Mouse (Mus musculus) right cerebral cortex, postnatal 14 days (tissue): ENCODE measurements around the gene Pacsin2.
"Not testable (repeated sequence)": the region's sequence is repeated elsewhere in the genome, so short reads cannot be mapped to it uniquely, and the experiment has no call there.

Experiments used
- DNase-seq: peaks from one replicate; pipeline ENCODE4 v3.0.0; 2022

Pacsin2 gene

DNA sequence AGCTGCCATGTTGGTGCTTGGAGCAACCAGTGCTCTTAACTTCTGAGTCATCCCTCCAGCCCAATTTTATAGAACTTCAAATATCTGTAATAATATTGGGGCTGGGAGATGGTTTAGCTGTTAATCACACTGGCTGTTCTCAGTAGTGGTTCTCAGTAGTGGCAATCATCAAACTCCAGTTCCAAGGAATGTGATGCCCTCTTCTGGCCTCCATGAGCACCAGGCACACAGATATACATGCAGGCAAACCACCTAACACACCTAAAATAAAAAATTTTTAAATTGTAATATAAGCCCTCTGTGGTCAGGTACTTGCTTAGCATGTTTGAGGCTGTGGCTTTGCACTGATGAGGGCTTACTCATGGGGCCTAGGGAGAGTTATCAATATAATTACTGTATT is 98.7 kb downstream of the Pacsin2 start:
- no peak for DNase-seq

DNA sequence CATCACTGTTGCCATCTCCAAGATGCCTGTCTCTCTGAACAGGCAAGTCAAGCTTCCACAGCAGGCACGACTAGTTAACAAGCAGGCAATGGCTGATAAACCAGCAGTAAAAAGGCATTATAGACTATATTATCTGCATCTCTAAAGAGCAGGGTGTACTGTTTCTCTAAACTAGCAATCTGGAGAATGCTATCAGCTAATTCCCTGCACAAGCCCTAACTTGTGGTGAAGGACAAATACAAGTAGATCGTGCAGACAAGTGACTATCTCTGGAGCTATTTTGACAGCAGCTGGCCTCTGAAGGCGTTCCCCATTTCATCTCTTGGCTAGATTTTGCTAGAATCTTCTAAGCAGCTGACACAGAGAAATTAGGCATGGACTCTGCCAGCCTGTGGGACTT is 100.2 kb downstream of the Pacsin2 start:
- no peak for DNase-seq

DNA sequence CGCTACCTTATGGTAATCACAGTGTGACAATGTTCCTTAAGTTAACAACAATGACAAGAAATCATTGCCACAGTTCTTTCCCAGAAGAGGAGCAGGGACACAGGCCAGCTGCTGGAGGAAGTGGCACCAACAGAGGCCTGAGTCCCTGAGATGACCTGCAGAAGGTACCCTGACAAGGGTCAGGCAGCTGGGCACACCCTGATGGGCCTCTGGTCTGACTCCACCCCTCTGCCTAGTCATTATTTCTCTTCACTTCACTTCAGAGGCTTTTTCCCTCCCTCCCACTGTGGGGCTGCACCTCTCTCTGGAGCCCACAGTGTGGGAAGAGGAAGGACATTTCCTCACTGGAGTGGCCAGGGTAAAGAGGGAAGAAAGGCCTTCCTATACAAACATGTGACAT is 101.6 kb downstream of the Pacsin2 start:
- DNase-seq, result not testable (repeated sequence)

DNA sequence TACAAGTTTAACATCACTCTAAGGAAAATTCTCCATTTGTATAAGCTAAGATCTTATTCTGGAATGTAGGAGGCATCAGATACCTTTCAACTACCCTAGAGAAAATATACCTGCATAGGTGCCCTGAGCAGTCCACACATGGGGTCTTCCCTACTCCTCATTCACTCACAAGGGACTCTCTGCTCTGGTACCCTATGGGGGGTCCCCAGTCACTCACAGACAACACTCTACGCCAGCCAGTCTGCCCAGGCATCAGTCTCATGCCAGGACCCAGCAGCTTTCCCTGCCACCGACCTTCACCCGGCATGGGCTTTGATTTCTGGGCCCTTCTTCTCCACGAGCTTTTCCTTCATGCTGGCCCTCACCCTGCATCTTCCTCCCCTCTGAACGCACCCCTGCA is 103.5 kb downstream of the Pacsin2 start:
- DNase-seq, result not testable (repeated sequence)

DNA sequence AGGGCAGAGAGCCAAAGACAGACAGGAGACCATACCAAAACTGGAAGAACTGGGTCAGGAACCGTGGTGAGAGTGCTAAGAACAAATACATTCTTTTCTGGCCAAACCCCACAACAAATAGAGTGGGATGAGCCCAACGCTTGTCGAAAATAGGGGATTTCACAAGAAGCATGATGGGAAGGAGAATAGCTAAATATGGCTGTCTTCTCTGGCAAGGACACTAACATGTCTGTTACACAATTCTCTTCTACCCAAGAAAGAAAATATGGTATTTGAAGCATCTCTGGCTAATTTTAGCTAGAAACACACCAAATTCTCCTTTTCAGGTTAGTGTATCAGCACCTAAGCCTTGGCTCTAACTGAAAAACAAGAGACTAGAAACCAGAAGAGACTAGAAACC is 104.3 kb downstream of the Pacsin2 start:
- no peak for DNase-seq

DNA sequence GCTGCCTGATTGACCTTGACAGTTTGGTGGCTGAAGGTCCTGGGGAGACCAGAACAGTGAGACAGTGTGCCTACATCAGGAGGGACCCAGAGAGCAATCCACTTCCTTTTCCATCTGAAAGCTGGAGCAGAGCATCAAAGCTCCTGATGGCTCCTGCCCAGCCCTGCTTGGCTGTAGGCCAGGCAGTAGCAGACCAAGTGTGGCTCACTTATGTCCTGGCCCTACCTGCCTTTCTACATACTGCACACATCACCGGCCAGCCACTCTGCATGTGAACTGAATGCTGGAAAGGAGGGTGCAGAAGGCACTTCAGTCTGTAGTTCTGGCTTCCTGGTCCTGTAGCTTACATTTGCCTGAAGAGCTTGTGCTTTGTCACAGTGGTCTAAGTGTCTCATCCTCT is 105.9 kb downstream of the Pacsin2 start:
- DNase-seq, result no peak

DNA sequence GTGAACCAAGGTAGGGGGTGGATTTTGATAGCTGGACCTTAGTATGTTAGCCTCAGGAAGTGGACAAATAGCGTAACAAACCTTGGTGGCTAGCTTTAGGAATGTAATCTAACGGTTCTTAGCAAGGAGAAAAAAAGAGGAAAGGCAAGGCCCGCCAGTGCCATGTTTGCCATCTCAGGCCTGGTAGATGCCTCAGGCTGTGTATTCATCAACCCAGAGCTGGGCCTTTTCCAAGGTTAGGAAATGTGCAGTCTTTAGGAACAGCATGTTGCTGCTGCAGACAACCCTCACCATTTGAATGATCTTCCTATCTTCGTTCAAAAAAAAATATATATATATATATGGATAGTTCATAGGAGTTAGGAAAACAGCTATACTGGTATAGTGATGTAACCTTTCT is 112.9 kb downstream of the Pacsin2 start:
- DNase-seq, result no peak

DNA sequence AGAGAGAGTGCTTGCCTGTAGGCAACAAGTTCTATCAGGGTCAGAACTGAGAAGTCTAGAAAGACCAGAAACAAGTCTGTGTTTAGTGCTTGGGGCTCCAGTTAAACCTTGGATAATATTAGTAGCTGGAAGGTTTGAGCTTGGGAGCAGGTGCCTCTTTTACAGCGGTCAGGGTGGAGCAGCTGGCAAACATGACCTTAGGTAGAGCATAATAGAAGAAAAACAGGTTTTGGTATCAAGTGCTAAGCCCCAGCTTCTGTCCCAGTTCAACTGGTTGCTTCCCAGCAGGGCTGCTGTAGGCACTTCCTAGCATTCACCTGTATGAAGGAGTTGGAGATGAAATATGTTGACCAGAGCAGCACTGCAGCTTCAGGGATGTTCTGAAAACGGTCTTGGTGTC is 113.5 kb downstream of the Pacsin2 start:
- DNase-seq, result no peak

DNA sequence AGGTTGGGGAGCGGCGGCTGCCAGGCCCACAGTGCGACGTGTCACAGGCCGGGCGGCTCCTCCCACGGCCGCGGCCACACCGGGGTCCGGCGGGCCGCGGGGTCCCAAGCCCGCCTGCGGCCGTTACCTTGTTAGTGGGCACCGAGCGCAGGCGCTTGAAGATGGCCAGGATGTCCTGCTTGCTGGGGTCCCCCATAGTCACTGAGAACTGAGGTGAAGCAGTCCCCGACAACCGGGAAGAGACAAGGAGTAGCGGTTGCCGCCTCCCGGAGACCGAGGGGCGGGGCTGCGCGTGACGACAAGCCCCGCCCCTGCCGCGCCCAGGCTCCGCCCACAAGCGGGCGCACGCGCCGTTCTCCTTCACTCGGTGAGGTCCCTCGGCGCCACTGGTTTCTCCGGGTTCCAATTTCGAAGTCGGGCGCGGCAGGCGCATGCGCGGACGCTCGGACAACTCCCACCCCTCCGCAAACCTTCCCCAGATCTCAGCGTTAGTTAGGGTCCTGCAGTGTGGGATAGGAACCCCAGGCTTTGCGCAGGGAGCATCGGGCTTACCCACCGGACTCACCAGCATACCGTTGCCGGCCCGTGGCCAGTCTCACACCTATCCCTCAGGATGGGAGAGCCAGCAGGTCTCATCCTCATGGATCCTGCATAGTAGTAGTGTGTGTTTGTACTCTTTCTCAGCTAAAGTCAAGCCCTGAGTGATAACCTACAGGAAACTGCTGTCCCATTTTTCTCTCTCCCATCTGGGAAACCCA is 114.3 kb downstream of the Pacsin2 start, which contains the start of gene Arfgap3:
Gene Arfgap3 (minus strand): TSS at position 294 of the 758 bp plus-strand sequence.
- DNase-seq, result peak; percentile 97

DNA sequence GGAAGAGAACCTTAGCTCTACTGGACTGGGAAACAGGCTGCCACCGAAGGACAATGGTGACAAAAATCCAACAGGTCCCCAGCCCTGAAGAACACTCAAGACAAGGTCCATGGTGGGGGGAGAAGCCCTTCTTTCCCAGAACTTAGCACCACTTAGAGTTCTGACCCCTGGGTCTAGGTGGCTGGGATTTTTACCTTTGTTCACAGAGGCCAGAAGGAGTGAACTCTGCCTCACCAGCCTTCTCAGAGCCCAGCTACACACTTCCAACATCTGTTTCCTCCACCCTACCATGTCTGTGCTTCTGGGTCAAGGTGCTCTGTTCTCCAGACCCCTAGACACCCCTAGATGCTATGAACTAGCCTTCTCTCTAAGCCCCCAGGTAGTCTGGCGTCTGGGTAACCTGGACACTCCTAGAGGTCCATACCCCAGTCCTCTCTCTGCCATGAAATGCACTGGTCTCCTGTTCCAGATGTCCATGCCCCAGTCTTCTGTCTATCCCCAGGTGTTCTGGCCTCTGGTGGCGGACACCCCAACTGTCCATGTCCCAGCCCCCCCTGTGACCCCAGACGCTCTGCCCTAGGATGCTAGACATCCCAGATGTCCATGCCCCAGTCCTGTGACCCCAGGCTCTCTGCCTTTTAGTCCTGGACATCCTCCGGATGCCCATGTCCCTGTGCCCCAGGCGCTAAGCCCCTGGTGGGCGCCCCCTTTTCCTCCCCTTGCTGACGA is 115.0 kb downstream of the Pacsin2 start:
- no peak for DNase-seq

DNA sequence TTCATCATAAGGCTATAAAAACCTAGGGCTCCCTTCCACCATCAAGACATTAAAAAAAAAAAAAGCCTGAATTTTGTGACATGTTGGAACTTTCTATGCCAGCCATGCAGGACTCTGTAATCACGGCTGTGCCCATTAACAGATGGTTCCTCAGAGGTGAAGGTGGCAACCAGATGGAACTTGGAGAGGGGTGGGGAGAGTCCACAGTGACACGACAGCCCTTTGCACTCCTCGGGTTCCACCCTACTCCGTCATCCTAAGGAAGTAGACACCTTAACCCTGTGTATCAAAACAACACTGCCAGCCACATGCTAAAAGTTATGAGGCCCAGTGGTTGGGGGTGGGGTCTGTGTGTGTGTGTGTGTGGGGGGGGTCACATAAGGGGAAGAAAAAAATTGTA is 115.7 kb downstream of the Pacsin2 start:
- DNase-seq, result no peak

DNA sequence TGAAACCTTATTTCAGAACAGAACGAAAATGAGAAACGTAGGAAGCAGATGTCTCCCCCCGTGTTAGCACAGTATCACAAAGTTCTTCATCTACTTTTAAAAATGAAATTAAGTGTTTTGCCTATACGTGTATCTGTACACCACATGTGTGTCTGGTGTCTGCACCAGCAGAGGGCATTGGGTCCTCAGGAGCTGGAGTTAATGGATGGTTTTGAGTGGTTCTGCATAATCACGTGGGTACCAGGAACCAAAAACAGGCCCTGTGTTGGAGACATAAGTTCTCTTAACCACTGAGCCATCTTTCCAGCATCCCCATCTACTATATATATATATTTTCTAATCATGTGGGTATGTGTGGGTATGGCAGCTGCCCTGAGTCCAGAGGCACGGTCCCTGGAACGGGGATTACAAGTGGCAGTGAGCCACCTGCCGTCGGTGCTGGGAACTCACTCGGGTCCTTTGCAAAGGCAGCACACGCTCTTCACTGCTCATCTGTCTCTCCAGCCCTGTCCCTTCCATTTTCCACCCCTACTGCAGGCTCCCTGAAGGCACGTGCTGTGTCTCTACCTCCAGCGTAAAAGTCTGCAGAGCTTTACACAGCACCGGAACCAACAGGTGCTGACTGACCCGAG is 118.4 kb downstream of the Pacsin2 start:
- no peak for DNase-seq

DNA sequence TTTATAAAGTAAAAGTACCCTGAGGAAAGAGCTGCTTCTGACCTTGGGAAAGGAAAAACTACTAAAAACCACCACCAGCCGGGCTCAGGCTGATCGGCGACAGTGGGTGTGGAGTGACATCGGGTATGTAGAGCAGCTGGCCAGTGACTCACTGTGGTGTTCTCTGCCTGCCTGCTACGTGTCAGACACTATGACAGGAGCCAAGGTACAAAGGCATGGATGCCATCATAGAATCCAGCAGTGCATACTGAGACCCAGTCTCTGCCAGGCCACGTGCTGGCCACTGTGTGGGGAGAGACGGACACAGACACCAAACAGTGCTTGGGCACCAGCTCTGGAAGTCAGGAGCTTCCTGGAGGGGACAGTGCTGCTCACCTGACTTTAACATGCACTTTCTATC is 119.5 kb downstream of the Pacsin2 start:
- DNase-seq, result peak; percentile 26

DNA sequence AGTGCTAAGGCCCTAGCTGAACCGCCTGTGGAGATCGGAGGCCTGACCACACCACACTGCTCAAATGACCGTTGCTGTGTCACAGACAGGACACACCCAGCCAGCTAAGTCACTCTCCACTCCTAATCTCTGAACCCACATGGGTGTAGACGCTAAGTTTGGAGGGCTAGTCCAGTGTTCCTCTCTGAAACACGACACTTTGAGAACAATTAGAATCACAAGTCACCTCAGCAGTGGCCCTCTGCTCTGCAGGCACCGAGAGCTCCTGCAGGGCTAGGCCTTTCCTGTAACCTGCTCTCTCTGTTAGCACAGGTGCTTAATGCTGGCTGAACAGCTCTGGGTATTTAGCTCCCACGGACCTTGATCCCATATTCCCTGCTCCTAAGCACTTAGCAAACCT is 120.2 kb downstream of the Pacsin2 start:
- no peak for DNase-seq

DNA sequence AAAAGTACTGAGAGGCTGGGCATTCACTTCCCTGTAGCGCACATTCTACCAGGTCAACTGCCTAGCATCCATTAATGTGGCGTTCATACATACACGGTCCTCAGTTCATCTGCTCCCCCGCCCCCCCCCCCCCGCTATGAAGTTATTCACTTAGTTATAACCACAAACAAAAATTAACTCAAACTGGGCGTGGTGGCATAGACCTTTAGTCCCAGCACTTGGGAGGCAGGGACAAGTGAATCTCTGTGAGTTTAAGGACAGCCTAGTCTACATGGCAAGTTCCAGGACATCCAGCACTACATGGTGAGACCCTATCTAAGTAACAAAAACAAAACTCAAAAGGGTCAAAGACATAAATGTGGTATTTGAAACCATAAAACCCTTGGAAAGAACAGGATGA is 125.5 kb downstream of the Pacsin2 start:
- DNase-seq, result no peak

DNA sequence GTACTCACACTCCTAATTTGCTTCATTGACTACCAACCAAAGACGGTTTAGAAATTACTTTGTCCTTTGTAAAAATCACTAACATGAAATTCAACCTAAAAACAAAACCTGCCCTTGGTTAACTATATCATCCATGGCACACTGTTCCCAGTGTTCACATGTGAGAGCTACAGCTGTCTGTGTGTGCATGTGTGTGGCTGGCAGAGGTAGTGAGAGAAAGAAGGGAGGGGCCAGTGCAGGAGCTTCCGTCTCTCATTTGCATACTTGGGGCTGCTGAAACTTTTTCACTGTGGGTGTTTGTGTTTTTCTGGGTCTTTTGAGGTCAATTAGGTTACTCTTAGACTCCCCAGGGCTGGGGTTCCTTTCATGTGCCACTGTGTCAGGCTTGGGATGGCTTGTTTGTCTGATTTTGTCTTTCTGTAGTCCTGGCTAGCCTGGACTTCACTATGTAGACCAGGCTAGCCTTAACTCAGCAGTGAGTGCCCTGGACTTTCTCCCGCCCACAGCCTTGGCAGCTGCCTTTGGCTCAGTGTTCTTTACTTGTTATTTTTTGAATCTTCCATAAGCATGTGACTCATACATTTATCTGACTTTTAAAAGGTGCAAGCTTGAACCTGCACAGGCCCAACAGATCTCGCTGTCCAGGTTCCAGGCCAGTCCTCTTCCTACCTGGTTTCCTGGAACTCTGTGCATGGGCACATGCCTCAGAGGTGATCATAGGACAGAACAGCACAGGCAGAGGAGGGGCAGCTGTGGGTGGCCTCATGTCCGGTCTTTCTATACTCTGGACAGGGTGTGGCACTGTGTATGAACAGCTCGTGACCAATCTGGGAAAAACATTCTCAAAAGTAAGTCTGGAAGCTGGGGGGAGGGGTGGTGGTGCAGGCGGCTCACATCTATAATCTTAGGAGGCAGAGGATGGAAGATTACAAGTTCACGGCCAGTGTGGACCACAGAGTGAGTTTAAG is 126.2 kb downstream of the Pacsin2 start:
- DNase-seq, result no peak

DNA sequence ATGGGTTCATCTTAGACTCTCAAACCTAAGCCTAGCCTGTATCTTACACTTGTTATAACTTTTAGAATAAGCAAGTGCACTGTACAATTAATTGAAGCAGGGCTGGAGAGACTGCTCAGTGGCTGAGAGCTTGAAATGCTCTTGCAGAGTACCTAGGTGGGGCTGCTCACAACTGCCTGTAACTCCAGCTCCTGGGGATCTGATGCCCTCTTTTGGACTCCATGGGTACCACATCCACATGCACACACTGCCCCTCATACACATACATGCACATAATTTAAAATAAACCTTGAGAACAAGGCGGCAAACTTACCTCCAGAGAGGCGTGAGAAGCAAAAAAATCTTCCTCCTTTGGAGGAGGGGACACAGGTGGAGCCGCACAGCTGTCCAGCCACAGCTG is 132.0 kb downstream of the Pacsin2 start:
- no peak for DNase-seq

DNA sequence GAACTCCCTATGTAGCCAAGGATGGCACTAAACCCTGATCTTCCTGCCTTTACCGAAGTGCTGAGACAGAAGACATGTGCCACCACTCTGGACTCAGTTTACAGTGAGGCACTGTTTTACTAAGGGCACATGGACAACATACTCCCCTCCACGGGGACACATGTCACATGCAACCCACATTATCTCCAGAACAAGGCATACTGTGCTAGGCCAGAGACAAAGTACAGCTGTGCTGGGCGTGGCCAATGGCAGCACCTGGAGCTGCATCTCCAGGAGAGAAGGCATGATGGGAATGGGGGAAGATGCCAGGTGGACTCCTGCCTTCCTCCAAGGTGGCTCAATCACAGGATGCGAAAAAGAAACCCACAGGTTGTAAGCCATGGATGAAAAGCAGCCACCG is 135.5 kb downstream of the Pacsin2 start:
- DNase-seq, result no peak
